Mouse (Mus musculus) bone marrow, adult 2 months (tissue): ENCODE results near the gene Ppm1l. TPM values are rescaled to one million over a fixed set of nuclear protein-coding genes. Genes with fewer than 3 reads are reported as not detected.
"Not testable (repeated sequence)": the region's sequence is repeated elsewhere in the genome, so short reads cannot be mapped to it uniquely, and the experiment has no call there.

Experiments
- H3K27ac ChIP-seq: fragments of 200-500 bp; 2 replicates; pipeline ENCODE4 v1.5.1; 2012; ENCODE audit warnings: low read depth, mild to moderate bottlenecking, control low read depth, inconsistent platforms, low read length; ENCODE audit not compliant: control insufficient read depth, poor library complexity, insufficient read depth
- H3K4me1 ChIP-seq: fragments of 200-500 bp; 2 replicates; pipeline ENCODE4 v1.6.1; 2011; ENCODE audit warnings: low read length; ENCODE audit not compliant: control insufficient read depth, insufficient read depth
- H3K4me3 ChIP-seq: fragments of 200-500 bp; replicated peaks from 2 replicates; pipeline ENCODE3; 2011; ENCODE audit warnings: mild to moderate bottlenecking, low read depth, low read length, control low read depth; ENCODE audit not compliant: control insufficient read depth
- CTCF ChIP-seq: fragments of 200-500 bp; IDR thresholded peaks from 2 replicates; pipeline ENCODE4 v1.5.1; 2011; ENCODE audit warnings: low read length, control low read depth; ENCODE audit not compliant: control insufficient read depth, insufficient read depth
- POLR2A ChIP-seq: fragments of 200-500 bp; IDR thresholded peaks from 2 replicates; pipeline ENCODE4 v1.6.1; 2011; ENCODE audit warnings: low read depth, mild to moderate bottlenecking, control low read depth, low read length, borderline replicate concordance; ENCODE audit not compliant: control insufficient read depth
- WGBS: fragments of 180-500 bp; shearing (Covaris S2); methylation state at CpG from one replicate; pipeline ENCODE4 v1.1.7; 2018; 5-methylcytosine and 5-hydroxymethylcytosine counted together
- polyA plus RNA-seq: library from polyadenylated mRNA; stranded (reverse); fragments of >200 nt; gene quantifications from 2 replicates; pipeline ENCODE4 v1.2.4, GENCODE M21; 2011; ENCODE audit warnings: low replicate concordance; ENCODE audit not compliant: missing spikeins, insufficient read depth, insufficient read length

Ppm1l gene
- polyA plus RNA-seq, 1 experiment = 3.4 TPM

- Histone ChIP-seq H3K4me1 (no peaks in the 10 kb centered on the region), H3K27ac (no peak overlapping the region), H3K4me3 (no peak overlapping the region)
- no peak for TF ChIP-seq CTCF
- WGBS = 84% methylated on average over 5 of the region's 5 CpGs
Measured at GRCm38 (mm10) chr3:69395084-69395483, 78.4 kb downstream of the Ppm1l start.

GRCm38 (mm10) chr3:69397733-69398132 is 81.1 kb downstream of the Ppm1l start:
- H3K27ac ChIP-seq = no peak overlapping the region
- H3K4me1 ChIP-seq = no peaks in the 10 kb centered on the region
- no peak overlapping the region for H3K4me3 ChIP-seq
- peak; percentile 44; the same call in 1 of the 2 replicates for TF ChIP-seq CTCF
- TF ChIP-seq POLR2A = no peak
- 77% methylated on average over 5 of the region's 5 CpGs for WGBS

DNA sequence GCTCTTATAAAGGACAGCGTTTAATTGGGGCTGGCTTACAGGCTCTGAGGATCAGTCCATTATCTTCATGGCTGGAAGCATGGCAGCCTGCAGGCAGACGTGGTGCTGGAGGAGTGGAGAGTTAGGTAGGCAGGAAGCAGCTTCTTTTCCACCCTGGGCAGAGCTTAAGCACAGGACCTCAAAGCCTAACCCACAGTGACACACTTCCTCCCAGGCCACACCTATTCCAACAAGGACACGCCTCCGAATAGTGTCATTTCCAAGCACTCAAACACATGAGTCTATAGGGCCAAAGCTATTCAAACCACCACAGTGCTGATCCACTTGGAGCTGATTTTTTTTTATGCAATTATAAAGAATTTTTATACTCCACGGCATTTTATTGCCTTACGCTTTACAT is 82.7 kb downstream of the Ppm1l start:
- no peak overlapping the region for H3K27ac ChIP-seq
- TF ChIP-seq CTCF = no peak
- no peak for TF ChIP-seq POLR2A
- no peak overlapping the region for H3K4me3 ChIP-seq
- WGBS = 85% methylated on average over 6 of the region's 6 CpGs
- H3K4me1 ChIP-seq = no peaks in the 10 kb centered on the region

DNA sequence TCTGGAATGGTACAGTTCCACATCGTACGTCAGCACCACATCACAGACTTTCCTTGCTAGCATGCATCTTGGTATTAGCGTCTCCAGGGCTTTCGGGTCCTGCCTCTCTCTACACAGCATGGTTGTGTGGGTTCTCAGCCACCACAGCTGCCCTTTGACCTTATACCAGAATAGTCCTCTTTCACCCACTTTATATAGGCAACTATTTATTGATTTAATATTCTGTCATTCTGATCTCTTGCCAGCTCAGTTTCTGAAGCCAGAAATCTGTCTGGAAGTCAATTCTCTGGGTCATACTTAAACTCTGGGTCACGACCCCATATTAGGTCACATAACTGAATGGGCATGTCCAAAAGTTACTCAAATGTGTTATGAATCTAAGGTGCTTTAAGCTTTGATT is 86.5 kb downstream of the Ppm1l start:
- 90% methylated on average over 5 of the region's 5 CpGs for WGBS
- no peak overlapping the region for H3K27ac ChIP-seq
- H3K4me3 ChIP-seq = no peak overlapping the region
- H3K4me1 ChIP-seq = no peaks in the 10 kb centered on the region
- TF ChIP-seq POLR2A (no peak), CTCF (no peak)

DNA sequence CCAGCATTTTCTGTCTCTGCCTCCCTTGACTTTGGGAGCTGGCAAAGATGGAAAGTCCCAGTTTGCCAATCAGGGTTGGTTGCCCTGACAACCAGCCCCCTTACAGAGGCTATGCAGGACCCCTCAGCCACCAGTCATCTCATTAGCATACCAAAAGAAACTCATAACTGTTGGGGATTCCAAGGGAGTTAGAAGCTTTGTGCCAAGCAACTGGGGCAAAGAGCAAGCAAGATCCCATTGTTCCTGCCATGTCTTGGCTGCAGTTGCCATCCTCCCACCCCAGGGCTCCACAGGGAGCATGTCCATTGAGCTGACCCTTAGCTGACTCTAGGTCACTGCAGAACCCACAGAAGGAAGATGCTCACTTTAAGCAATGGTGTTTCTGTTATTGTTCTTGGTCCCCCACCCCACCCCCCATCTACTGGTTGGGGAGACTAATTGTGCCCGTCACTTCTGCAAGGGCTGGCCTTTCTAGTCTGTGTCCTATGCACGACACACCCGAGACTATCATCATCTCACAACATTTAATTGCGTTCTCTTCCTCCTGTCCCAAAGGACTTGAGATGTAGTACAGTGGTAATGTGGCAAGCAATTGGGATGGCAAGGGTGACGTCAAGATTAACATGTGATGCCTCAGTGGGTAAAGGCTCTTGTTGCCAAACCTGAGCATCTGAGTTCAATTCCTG is 89.7 kb downstream of the Ppm1l start:
- H3K4me3 ChIP-seq = no peak overlapping the region
- 88% methylated on average over 5 of the region's 5 CpGs for WGBS
- TF ChIP-seq POLR2A (no peak), CTCF (no peak)
- no peak overlapping the region for H3K27ac ChIP-seq
- no peaks in the 10 kb centered on the region for H3K4me1 ChIP-seq

- Histone ChIP-seq H3K4me1 (no peaks in the 10 kb centered on the region), H3K27ac (no peak overlapping the region), H3K4me3 (no peak overlapping the region)
- TF ChIP-seq POLR2A (no peak), CTCF (no peak)
- WGBS = 75% methylated on average over 3 of the region's 3 CpGs
Measured at GRCm38 (mm10) chr3:69408064-69408463, 91.4 kb downstream of the Ppm1l start.

DNA sequence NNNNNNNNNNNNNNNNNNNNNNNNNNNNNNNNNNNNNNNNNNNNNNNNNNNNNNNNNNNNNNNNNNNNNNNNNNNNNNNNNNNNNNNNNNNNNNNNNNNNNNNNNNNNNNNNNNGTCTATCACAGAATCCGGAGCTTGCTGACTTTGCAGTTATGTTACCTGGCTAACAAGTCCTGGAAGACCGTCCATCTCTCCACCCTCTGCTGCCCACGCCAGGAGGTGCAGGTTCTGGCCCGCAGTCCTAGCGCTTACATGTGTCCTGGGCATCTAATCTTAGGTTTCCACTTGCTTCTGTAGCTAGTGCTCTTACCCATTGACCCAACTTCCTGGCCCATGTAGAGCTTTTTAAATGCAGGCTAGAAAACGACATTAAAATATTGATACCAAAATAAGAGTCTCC is 99.5 kb downstream of the Ppm1l start:
- WGBS = 78% methylated on average over 6 of the region's 6 CpGs

DNA sequence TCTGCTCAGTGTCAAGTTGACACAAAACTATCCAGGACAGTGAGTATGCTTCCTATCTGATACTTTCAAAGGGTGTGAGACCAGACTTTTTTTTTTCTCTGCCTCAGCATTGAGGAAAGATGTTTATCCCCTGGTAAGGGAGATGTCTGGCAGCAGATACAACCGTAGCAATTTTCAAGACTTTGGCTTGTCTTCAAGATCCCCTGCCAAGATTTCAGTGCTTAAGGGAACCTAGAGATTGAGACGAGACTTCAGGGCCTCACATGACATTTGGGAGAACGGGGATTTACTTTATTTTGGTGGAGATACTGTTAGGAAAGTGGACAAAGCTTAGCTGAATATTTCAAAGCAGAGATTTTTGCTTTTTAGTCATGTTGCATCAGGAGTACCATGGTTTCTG is 106.1 kb downstream of the Ppm1l start:
- no peak overlapping the region for H3K4me3 ChIP-seq
- no peaks in the 10 kb centered on the region for H3K4me1 ChIP-seq
- TF ChIP-seq CTCF = no peak
- TF ChIP-seq POLR2A = no peak
- WGBS = 74% methylated on average over 3 of the region's 3 CpGs
- H3K27ac ChIP-seq = no peak overlapping the region

More for the DNA sequence above, 99.5 kb downstream of the Ppm1l start:
- Histone ChIP-seq H3K4me1 (no peaks in the 10 kb centered on the region), H3K4me3 (no peak overlapping the region), H3K27ac (no peak overlapping the region)
- TF ChIP-seq CTCF (no peak), POLR2A (no peak)

- TF ChIP-seq CTCF (no peak), POLR2A (no peak)
- Histone ChIP-seq H3K4me3 (no peak overlapping the region), H3K27ac (no peak overlapping the region), H3K4me1 (no peaks in the 10 kb centered on the region)
- 88% methylated on average over 4 of the region's 4 CpGs for WGBS
Measured at GRCm38 (mm10) chr3:69423371-69423770, 106.7 kb downstream of the Ppm1l start.

GRCm38 (mm10) chr3:69424781-69425180 is 108.1 kb downstream of the Ppm1l start:
- not testable (repeated sequence) for H3K4me3 ChIP-seq, H3K27ac ChIP-seq
- WGBS = 80% methylated on average over 2 of the region's 2 CpGs

More at GRCm38 (mm10) chr3:69424781-69425180, 108.1 kb downstream of the Ppm1l start:
- H3K4me1 ChIP-seq = not testable (repeated sequence)
